Mouse (Mus musculus) stomach, postnatal 0 days (tissue): ENCODE measurements around the gene Gp1bb. TPM values are rescaled to one million over a fixed set of nuclear protein-coding genes. Genes with fewer than 3 reads are reported as not detected.

Experiments used
- ATAC-seq: fragments of 200-750 bp; cut with Nextera tagmentation; 2 replicates; pipeline ENCODE4 v1.8.0; 2017; ENCODE audit not compliant: low FRiP score, low TSS enrichment
- DNase-seq: peaks from one replicate; pipeline ENCODE4 v3.0.0-alpha.2; 2016; ENCODE audit warnings: low spot score
- H3K27ac ChIP-seq: fragments of 300-500 bp; sonication (generic); replicated peaks from 2 replicates; pipeline ENCODE4 v1.5.1; 2014; ENCODE audit warnings: mild to moderate bottlenecking, control low read depth
- H3K27me3 ChIP-seq: fragments of 300-500 bp; sonication (generic); 2 replicates; pipeline ENCODE4 v1.6.1; 2014; ENCODE audit warnings: low read length; ENCODE audit not compliant: control insufficient read depth, insufficient read depth
- H3K36me3 ChIP-seq: fragments of 300-500 bp; sonication (generic); 2 replicates; pipeline ENCODE4 v1.6.1; 2014; ENCODE audit warnings: low read length, mixed read lengths; ENCODE audit not compliant: control insufficient read depth, insufficient read depth
- H3K4me1 ChIP-seq: fragments of 300-500 bp; sonication (generic); replicated peaks from 2 replicates; pipeline ENCODE4 v1.6.1; 2014; ENCODE audit warnings: antibody characterized with exemption; ENCODE audit not compliant: control insufficient read depth, insufficient read depth
- H3K4me2 ChIP-seq: fragments of 300-500 bp; sonication (generic); replicated peaks from 2 replicates; pipeline ENCODE4 v1.6.1; 2014; ENCODE audit warnings: low read depth, mild to moderate bottlenecking, control low read depth, moderate library complexity
- H3K4me3 ChIP-seq: fragments of 300-500 bp; sonication (generic); 2 replicates; pipeline ENCODE4 v1.5.1; 2014; ENCODE audit warnings: low read depth, low read length, control low read depth
- H3K9ac ChIP-seq: fragments of 300-500 bp; sonication (generic); 2 replicates; pipeline ENCODE4 v1.6.1; 2014; ENCODE audit warnings: mild to moderate bottlenecking, low read length, control low read depth, mixed read lengths
- H3K9me3 ChIP-seq: fragments of 300-500 bp; sonication (generic); 2 replicates; pipeline ENCODE4 v1.6.1; 2016; ENCODE audit warnings: low read length; ENCODE audit not compliant: control insufficient read depth
- CTCF ChIP-seq: IDR thresholded peaks from 2 replicates; pipeline ENCODE4 v1.5.1; 2016; ENCODE audit warnings: antibody characterized with exemption, low read depth, mild to moderate bottlenecking, moderate library complexity
- EP300 ChIP-seq: optimal IDR thresholded peaks from 2 replicates; pipeline ENCODE3; 2016; ENCODE audit warnings: antibody characterized with exemption
- WGBS: fragments of 180-500 bp; shearing (Covaris S2); extraction: QIAGEN DNeasy Blood & Tissue Kit; methylation state at CpG from one replicate; pipeline ENCODE4 v1.1.7; 2014; 5-methylcytosine and 5-hydroxymethylcytosine counted together
- polyA plus RNA-seq: library from polyadenylated mRNA; unstranded; fragments of >200 nt; fragmentation: Nextera tagmentation; extraction: Ambion mirVana; gene quantifications from 2 replicates; pipeline ENCODE4 v1.2.1, GENCODE M21; 2015

The Gp1bb gene
- polyA plus RNA-seq, 1 experiment from 2014 or later = 4.6 TPM

GRCm38 (mm10) chr16:18639382-18639929 lies 17.3 kb upstream of the Gp1bb start:
- Histone ChIP-seq H3K27me3 (no peaks in the 10 kb centered on the region), H3K9me3 (no peaks in the 10 kb centered on the region), H3K9ac (no peak overlapping the region), H3K4me1 (no peaks in the 10 kb centered on the region), H3K27ac (no peak overlapping the region), H3K36me3 (no peaks in the 10 kb centered on the region), H3K4me2 (no peak overlapping the region), H3K4me3 (no peak overlapping the region)
- ATAC-seq (no peak), DNase-seq (no peak)
- TF ChIP-seq CTCF (no peak), EP300 (no peak)
- WGBS = 57% methylated on average over 1 of the region's 1 CpGs

DNA sequence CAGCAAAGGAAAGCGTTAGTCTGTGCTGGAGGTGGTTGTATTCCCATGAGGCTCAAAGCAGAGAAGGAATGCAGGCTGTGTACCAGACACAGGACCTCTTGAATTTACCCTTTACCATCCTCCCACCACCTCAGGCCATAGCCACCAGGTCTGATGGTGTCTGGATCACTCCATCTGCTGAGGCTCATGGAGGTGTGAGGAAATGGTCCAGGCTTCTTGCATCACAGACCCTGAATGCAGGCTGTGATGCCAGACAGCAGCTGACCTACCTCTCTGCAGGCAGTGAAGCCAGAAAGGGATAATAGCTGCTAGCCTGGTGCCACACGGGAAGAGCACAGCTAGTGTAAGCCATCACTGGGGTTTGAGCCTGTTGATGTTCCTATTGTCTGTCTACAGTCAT lies 16.2 kb upstream of the Gp1bb start:
- TF ChIP-seq EP300 (no peak), CTCF (no peak)
- Histone ChIP-seq H3K27me3 (no peaks in the 10 kb centered on the region), H3K9ac (no peak overlapping the region), H3K4me2 (no peak overlapping the region), H3K9me3 (no peaks in the 10 kb centered on the region), H3K4me1 (no peaks in the 10 kb centered on the region), H3K36me3 (no peaks in the 10 kb centered on the region), H3K4me3 (no peak overlapping the region), H3K27ac (no peak overlapping the region)
- 56% methylated on average over 2 of the region's 2 CpGs for WGBS
- ATAC-seq (no peak), DNase-seq (no peak)

DNA sequence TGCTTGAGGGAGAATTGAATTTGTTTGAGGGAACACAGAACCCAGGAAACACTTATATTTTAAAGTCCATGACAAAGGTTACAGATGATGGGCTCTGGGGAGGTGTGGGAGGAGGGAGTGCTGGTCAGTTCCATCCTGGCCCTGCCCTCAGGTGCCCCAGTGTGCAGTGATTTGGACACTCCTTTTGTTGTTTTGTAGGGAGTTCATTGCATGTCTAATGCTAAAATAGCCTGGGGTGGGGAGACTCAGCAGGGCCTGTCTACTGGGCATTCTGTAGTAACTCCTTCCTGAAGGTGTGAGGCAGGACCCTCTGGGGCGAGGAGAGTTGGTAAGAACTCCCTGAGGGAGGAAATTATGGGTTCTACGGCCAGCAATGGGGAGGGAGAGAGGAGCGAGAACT lies 14.6 kb upstream of the Gp1bb start:
- Histone ChIP-seq H3K27me3 (no peaks in the 10 kb centered on the region), H3K9ac (no peak overlapping the region), H3K9me3 (no peaks in the 10 kb centered on the region), H3K27ac (no peak overlapping the region), H3K36me3 (no peaks in the 10 kb centered on the region), H3K4me1 (no peaks in the 10 kb centered on the region), H3K4me3 (no peak overlapping the region), H3K4me2 (no peak overlapping the region)
- ATAC-seq (no peak), DNase-seq (no peak)
- WGBS = 63% methylated on average over 3 of the region's 3 CpGs
- TF ChIP-seq CTCF (no peak), EP300 (no peak)

GRCm38 (mm10) chr16:18636401-18636800 lies 14.2 kb upstream of the Gp1bb start:
- WGBS = 75% methylated on average over 5 of the region's 5 CpGs
- Histone ChIP-seq H3K36me3 (no peaks in the 10 kb centered on the region), H3K4me1 (no peaks in the 10 kb centered on the region), H3K4me2 (no peak overlapping the region), H3K27ac (no peak overlapping the region), H3K27me3 (no peaks in the 10 kb centered on the region), H3K9me3 (no peaks in the 10 kb centered on the region), H3K4me3 (no peak overlapping the region), H3K9ac (no peak overlapping the region)
- ATAC-seq = no peak
- DNase-seq = no peak
- no peak for TF ChIP-seq CTCF
- TF ChIP-seq EP300 = no peak

GRCm38 (mm10) chr16:18633333-18633732 lies 11.1 kb upstream of the Gp1bb start:
- 6% methylated on average over 1 of the region's 1 CpGs for WGBS
- ATAC-seq = no peak
- no peak overlapping the region for H3K4me3 ChIP-seq

DNA sequence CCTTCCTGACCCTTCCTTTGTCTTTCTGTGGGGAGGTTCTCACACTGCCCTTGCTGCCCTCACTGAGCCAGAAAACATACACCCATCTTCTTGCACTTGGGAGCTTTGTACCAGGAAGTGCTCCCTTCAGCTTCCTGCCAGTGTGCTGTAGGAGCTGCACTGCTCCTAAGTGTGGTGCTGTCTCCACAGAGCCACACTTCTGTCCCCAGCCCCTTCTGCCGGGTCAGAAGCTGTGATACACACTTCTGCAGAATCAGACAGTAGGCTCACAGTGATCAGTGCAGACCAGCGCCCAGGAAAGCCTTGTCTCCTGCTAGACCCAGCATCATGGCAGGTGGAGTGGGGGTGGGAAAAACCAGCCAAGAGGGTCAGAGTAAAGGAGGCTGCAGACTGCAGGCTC lies 10.6 kb upstream of the Gp1bb start:
- no peaks in the 10 kb centered on the region for H3K27me3 ChIP-seq
- TF ChIP-seq EP300 = no peak
- TF ChIP-seq CTCF = no peak
- 53% methylated on average over 2 of the region's 2 CpGs for whole genome bisulfite sequencing
- no peak overlapping the region for H3K27ac ChIP-seq
- no peaks in the 10 kb centered on the region for H3K9me3 ChIP-seq
- no peak overlapping the region for H3K4me2 ChIP-seq
- DNase-seq (no peak), ATAC-seq (no peak)
- H3K36me3 ChIP-seq = no peaks in the 10 kb centered on the region
- no peaks in the 10 kb centered on the region for H3K4me1 ChIP-seq
- H3K4me3 ChIP-seq = no peak overlapping the region
- no peak overlapping the region for H3K9ac ChIP-seq

More at GRCm38 (mm10) chr16:18633333-18633732, 11.1 kb upstream of the Gp1bb start:
- Histone ChIP-seq H3K27ac (no peak overlapping the region), H3K9me3 (no peaks in the 10 kb centered on the region), H3K36me3 (no peaks in the 10 kb centered on the region), H3K4me2 (no peak overlapping the region), H3K4me1 (no peaks in the 10 kb centered on the region), H3K9ac (no peak overlapping the region), H3K27me3 (no peaks in the 10 kb centered on the region)
- TF ChIP-seq EP300 (no peak), CTCF (no peak)
- no peak for DNase-seq
